Mouse (Mus musculus) ES-Bruce4 (cell line): Measurements from ENCODE around the gene Ralb.

Experiments
- CTCF ChIP-seq: IDR thresholded peaks from one replicate; pipeline ENCODE4 v1.8.1; 2011; ENCODE audit warnings: low read depth, low read length
- EP300 ChIP-seq: IDR thresholded peaks from 2 replicates; pipeline ENCODE4 v1.6.1; 2011; ENCODE audit warnings: low read depth, low read length; ENCODE audit not compliant: insufficient read depth
- POLR2A ChIP-seq: IDR thresholded peaks from one replicate; pipeline ENCODE4 v1.8.1; 2011; ENCODE audit warnings: low read length; ENCODE audit not compliant: insufficient read depth

GRCm38 (mm10) chr1:119549327-119549689 lies 44.7 kb upstream of the Ralb start:
- no peak for TF ChIP-seq CTCF
- no peak for TF ChIP-seq POLR2A
- TF ChIP-seq EP300: no peak
